Mouse (Mus musculus) kidney, adult 2 months (tissue): Measurements from ENCODE around the gene Ints5. TPM values are rescaled to one million over a fixed set of nuclear protein-coding genes. Genes with fewer than 3 reads are reported as not detected.

Experiments
- DNase-seq: peaks from one replicate; pipeline ENCODE4 v3.0.0; 2021
- H3K27ac ChIP-seq: fragments of 200-500 bp; 2 replicates; pipeline ENCODE4 v1.5.1; 2012; ENCODE audit warnings: low read depth, low read length, control low read depth, inconsistent platforms; ENCODE audit not compliant: insufficient read depth
- H3K27me3 ChIP-seq: fragments of 200-500 bp; replicated peaks from 2 replicates; pipeline ENCODE4 v1.6.1; 2012; ENCODE audit warnings: mild to moderate bottlenecking, moderate library complexity, low read length, inconsistent platforms; ENCODE audit not compliant: control insufficient read depth, insufficient read depth
- H3K36me3 ChIP-seq: fragments of 200-500 bp; 2 replicates; pipeline ENCODE4 v1.6.1; 2012; ENCODE audit warnings: mild to moderate bottlenecking, moderate library complexity, low read length, inconsistent platforms; ENCODE audit not compliant: control insufficient read depth, insufficient read depth
- H3K4me1 ChIP-seq: fragments of 200-500 bp; 2 replicates; pipeline ENCODE4 v1.6.1; 2011; ENCODE audit warnings: low read length; ENCODE audit not compliant: control insufficient read depth, insufficient read depth
- H3K4me3 ChIP-seq: fragments of 200-500 bp; 2 replicates; pipeline ENCODE4 v1.5.1; 2011; ENCODE audit warnings: mild to moderate bottlenecking, low read depth, low read length, control low read depth; ENCODE audit not compliant: insufficient read depth
- CTCF ChIP-seq: fragments of 200-500 bp; conservative IDR thresholded peaks from 2 replicates; pipeline ENCODE4 v1.5.1; 2011; ENCODE audit warnings: low read depth, mild to moderate bottlenecking, control low read depth, low read length, moderate library complexity, mixed read lengths; ENCODE audit not compliant: insufficient read depth, insufficient read length
- POLR2A ChIP-seq: fragments of 200-500 bp; IDR thresholded peaks from one replicate; pipeline ENCODE4 v1.6.1; 2011; ENCODE audit warnings: low read depth, low read length, control low read depth
- WGBS: fragments of 180-500 bp; shearing (Covaris S2); methylation state at CpG from one replicate; pipeline ENCODE4 v1.1.7; 2018; 5-methylcytosine and 5-hydroxymethylcytosine counted together
- polyA plus RNA-seq: library from polyadenylated mRNA; depleted of rRNA; stranded (reverse); fragments of >200 nt; gene quantifications from 2 replicates; pipeline ENCODE4 v1.2.3, GENCODE M21; 2012

Ints5 gene
- polyA plus RNA-seq, 1 experiment: 16.7 TPM

DNA sequence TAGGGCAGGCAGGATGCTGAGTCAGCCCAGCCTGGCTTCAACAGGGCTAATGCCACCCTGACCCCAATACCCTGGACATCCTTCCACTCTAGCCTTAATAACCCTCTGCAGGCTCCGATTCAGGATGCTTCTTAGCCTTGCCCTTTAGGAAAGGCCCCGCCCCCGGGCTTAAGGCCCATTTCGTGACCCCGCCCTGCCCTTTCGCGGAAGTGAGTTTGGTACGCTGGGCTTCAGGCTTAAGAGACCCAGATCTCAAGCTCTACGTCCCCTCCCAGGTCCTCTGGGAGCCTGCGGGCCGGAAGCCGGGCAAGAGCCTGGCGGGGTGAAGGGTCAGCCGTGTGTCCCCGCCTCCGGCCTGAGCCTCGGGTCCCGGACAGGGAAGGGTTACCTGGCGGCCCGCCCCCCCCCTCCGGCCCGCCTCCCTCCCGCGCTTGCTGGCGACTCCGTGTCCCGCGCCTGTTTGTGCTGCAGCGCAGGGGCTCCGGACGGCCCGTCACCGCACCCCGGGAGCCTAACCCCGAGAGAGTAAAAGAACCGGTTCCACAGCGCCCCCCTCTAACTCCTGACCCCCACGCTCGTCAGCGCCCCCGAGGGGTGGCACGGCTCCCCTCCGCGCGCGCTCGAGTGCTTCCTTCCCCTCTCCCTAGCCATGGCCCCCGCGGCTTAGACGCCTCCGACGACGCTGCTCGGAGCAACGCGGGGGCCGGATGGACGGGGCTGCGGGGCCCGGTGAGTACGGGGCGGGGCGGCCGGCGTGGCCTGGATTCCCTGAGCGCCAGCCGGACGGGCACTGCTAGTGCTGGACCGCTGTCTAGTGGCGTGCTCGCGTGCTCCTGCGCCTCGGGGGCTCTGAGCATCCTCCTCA lies 36.7 kb downstream of the Ints5 start, which contains the start of the genes Rom1 and Eml3:
Gene Rom1 (minus strand): TSS at position 133 of the 865 bp plus-strand sequence.
Gene Eml3 (plus strand): TSS at position 329 of the 865 bp plus-strand sequence.
- no peaks in the 10 kb centered on the region for H3K27me3 ChIP-seq
- under 1% methylated on average over 74 of the region's 74 CpGs for WGBS
- DNase-seq: peak; percentile 97
- no peaks in the 10 kb centered on the region; the same call in none of the 2 replicates for H3K36me3 ChIP-seq
- no peak for TF ChIP-seq CTCF
- no peak for TF ChIP-seq POLR2A
- peak within 1 kb of the TSS; percentile 76 for H3K27ac ChIP-seq
- peak within 1 kb of the TSS; percentile 64 for H3K4me3 ChIP-seq
- no peaks in the 10 kb centered on the region for H3K4me1 ChIP-seq

DNA sequence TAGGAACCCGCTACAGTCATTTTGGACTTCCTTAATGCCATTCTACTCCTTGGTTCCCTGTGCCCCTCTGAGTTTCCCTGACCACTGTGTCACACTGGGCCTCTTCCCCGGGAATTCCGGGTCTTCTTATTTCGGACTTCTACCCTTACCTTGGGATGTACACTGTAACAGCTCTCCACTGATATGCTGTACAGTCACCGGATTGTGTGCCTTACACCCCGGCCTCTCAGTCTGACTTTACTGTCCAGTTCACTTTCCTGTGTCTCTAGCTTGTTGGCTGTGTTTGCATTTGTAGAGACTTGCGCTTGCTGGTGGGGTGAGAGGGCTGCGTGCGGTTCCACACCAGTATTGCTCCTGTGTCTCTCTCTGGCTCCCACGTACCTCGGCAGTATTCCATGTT lies 37.3 kb downstream of the Ints5 start:
- no peak for DNase-seq
- no peak for TF ChIP-seq CTCF
- TF ChIP-seq POLR2A: no peak
- no peaks in the 10 kb centered on the region for H3K4me1 ChIP-seq
- peak overlapping the region; percentile 64 for H3K4me3 ChIP-seq
- no peaks in the 10 kb centered on the region; the same call in none of the 2 replicates for H3K36me3 ChIP-seq
- no peak overlapping the region for H3K27ac ChIP-seq
- WGBS: 6% methylated on average over 11 of the region's 11 CpGs
- H3K27me3 ChIP-seq: no peaks in the 10 kb centered on the region

DNA sequence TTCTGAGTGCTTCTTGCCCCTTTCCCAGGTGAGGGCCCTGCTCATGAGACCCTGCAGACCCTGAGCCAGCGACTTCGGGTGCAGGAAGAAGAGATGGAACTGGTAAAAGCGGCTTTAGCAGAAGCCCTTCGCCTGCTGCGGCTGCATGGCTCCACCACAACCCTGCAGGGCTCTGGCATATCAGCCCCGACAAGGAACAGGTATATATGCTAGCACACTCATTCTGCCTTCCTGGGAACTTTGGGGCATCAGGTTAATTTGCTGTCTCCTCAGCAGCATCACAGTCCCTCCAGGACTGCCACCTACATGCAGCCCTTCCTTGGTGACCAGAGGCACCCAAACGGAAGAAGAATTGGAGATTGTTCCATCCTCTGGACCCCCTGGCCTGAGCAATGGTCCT lies 38.0 kb downstream of the Ints5 start:
- Histone ChIP-seq H3K36me3 (no peaks in the 10 kb centered on the region; the same call in none of the 2 replicates), H3K4me1 (no peaks in the 10 kb centered on the region), H3K27me3 (no peaks in the 10 kb centered on the region), H3K4me3 (no peak overlapping the region), H3K27ac (no peak overlapping the region)
- DNase-seq: no peak
- WGBS: 84% methylated on average over 7 of the region's 7 CpGs
- TF ChIP-seq POLR2A (no peak), CTCF (no peak)

DNA sequence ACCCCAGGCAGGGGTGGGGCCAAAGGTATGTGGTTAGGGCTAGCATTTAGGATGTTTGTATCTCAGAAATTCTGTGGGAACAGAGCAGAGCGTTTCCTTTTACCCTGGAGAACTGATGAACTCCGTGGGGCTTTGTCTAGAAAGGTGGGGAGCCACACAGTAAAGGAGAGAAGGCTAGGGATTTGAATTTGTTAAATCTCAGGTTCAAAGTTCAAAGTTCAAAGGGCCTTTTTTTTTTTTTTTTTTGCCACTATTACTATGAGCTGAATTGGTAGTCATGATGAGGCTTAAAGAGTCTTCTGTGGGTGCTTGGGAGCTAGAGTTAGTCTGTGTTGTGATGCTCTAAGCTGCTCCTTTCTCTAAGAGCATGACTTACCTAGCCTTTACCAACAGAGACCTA lies 43.9 kb downstream of the Ints5 start:
- WGBS: 60% methylated on average over 2 of the region's 2 CpGs
- TF ChIP-seq CTCF (no peak), POLR2A (no peak)
- 0 out of 2 replicates have a peak, but pooled peaks cover 2% of the 10 kb centered on the region for H3K4me1 ChIP-seq
- no peaks in the 10 kb centered on the region for H3K27me3 ChIP-seq
- no peak for DNase-seq
- H3K4me3 ChIP-seq: no peak overlapping the region
- H3K27ac ChIP-seq: no peak overlapping the region
- peaks cover 2% of the 10 kb centered on the region for H3K36me3 ChIP-seq

DNA sequence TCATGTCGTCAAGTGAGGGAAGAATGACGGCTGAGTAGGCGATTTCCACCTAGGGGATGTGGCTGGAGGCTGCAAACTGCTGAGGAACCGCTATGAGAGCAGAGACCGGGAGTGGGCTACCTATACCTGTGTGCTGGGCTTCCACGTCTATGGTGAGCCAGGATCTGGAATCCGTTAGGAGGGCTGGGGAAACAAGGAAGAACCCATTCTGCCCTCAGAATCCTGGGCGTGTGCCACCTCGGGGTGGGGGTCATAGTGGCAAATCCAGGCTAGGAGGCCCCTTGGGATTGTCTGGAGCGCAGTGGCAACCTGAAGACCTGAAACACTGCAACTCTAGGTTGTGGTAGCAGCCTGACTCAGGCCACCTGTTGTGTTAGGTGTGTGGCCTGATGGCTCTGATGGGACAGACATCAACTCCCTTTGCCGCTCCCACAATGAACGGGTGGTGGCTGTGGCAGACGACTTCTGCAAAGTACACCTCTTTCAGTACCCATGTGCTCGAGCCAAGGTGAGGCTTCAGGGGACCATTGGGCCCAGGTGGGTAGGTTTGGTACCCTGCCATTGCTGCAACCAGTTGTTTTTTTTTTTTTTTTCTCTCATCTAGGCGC lies 47.8 kb downstream of the Ints5 start:
- Histone ChIP-seq H3K36me3 (peaks cover 2% of the 10 kb centered on the region), H3K4me1 (peaks cover 7% of the 10 kb centered on the region; the same call in 1 of the 2 replicates), H3K27ac (no peak overlapping the region), H3K27me3 (no peaks in the 10 kb centered on the region), H3K4me3 (no peak overlapping the region)
- WGBS: 82% methylated on average over 15 of the region's 15 CpGs
- TF ChIP-seq POLR2A (no peak), CTCF (no peak)
- no peak for DNase-seq

DNA sequence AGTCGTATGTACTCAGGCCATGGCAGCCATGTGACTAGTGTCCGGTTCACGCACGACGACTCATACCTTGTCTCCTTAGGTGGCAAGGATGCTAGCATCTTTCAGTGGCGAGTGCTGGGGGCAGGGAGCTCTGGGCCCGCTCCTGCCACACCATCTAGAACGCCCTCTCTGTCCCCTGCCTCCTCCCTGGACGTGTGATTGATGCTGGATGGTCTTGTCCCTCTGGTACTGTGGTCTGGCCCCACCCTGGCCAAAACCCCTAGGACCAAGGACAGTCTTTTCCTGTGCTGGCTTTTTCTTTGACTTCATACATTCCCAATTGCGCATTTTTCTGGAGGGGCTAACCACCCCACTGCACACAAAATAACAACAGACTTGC lies 48.3 kb downstream of the Ints5 start:
- TF ChIP-seq POLR2A (no peak), CTCF (no peak)
- WGBS: 42% methylated on average over 10 of the region's 10 CpGs
- H3K4me1 ChIP-seq: peaks cover 7% of the 10 kb centered on the region; the same call in 1 of the 2 replicates
- H3K27me3 ChIP-seq: no peaks in the 10 kb centered on the region
- DNase-seq: no peak
- peak overlapping the region; percentile 22; the same call in 1 of the 2 replicates for H3K4me3 ChIP-seq
- H3K27ac ChIP-seq: 0 out of 2 replicates have a peak overlapping the region, but pooled peaks have one; percentile 8
- peaks cover 5% of the 10 kb centered on the region for H3K36me3 ChIP-seq
